Mouse (Mus musculus): ENCODE data around the gene AL732309.1. TPM values are rescaled to one million over a fixed set of nuclear protein-coding genes. Genes with fewer than 3 reads are reported as not detected.

Gene AL732309.1
- polyA plus RNA-seq, 1 experiment from 2014 or later = 4.2 TPM

GRCm38 (mm10) chr2:25243342-25243741, 3.3 kb downstream of the AL732309.1 start:
- H3K9me3 ChIP-seq (ENCODE audit: control insufficient read depth, low read length) = no peaks in the 10 kb centered on the region
- peak overlapping the region; percentile 87 for H3K4me2 ChIP-seq (ENCODE audit: low read length)
- no peak overlapping the region for H3K27ac ChIP-seq (ENCODE audit: low read depth, low read length)
- peak overlapping the region; percentile 68 for H3K4me3 ChIP-seq (ENCODE audit: low read length)
- H3K36me3 ChIP-seq (ENCODE audit: control insufficient read depth, insufficient read depth, low read length) = peaks cover 12% of the 10 kb centered on the region
- H3K27me3 ChIP-seq (replicated peaks; ENCODE audit: control insufficient read depth, insufficient read depth, low read length) = peaks cover 2% of the 10 kb centered on the region; the same call in 1 of the 2 replicates
- peaks cover 25% of the 10 kb centered on the region for H3K4me1 ChIP-seq (ENCODE audit: control insufficient read depth, insufficient read depth, low read depth, low read length)
- peak overlapping the region; percentile 90 for H3K9ac ChIP-seq (ENCODE audit: low read depth, low read length)
- 78% methylated on average over 8 of the region's 8 CpGs for WGBS
- ATAC-seq = no peak

- Histone ChIP-seq H3K4me1 (ENCODE audit: control insufficient read depth, insufficient read depth, low read depth, low read length) (peaks cover 25% of the 10 kb centered on the region), H3K27me3 (replicated peaks; ENCODE audit: control insufficient read depth, insufficient read depth, low read length) (peaks cover 2% of the 10 kb centered on the region; the same call in 1 of the 2 replicates), H3K9ac (ENCODE audit: low read depth, low read length) (peak within 1 kb of the TSS; percentile 90), H3K4me3 (ENCODE audit: low read length) (peak within 1 kb of the TSS; percentile 68), H3K4me2 (ENCODE audit: low read length) (peak within 1 kb of the TSS; percentile 87), H3K36me3 (ENCODE audit: control insufficient read depth, insufficient read depth, low read length) (peaks cover 12% of the 10 kb centered on the region), H3K9me3 (ENCODE audit: control insufficient read depth, low read length) (no peaks in the 10 kb centered on the region), H3K27ac (ENCODE audit: low read depth, low read length) (peak within 1 kb of the TSS; percentile 80)
- WGBS = 0% methylated on average over 46 of the region's 59 CpGs
- peak; percentile 62 for ATAC-seq
Observed at GRCm38 (mm10) chr2:25242101-25242506, 4.6 kb downstream of the AL732309.1 start, which contains the start of the genes Rnf208 and Cysrt1. Rnf208 (plus strand) TSS chr2:25242255. Cysrt1 (minus strand) TSS chr2:25242452.

- 11% methylated on average over 6 of the region's 6 CpGs for WGBS
- H3K27me3 ChIP-seq (replicated peaks; ENCODE audit: control insufficient read depth, insufficient read depth, low read length) = peaks cover 2% of the 10 kb centered on the region; the same call in 1 of the 2 replicates
- ATAC-seq = peak; percentile 25
Observed at GRCm38 (mm10) chr2:25241438-25241775, 5.3 kb downstream of the AL732309.1 start.

GRCm38 (mm10) chr2:25240723-25241437, 5.8 kb downstream of the AL732309.1 start:
- whole genome bisulfite sequencing = 1% methylated on average over 29 of the region's 29 CpGs
- peak overlapping the region; percentile 87 for H3K4me2 ChIP-seq (ENCODE audit: low read length)
- H3K4me1 ChIP-seq (ENCODE audit: control insufficient read depth, insufficient read depth, low read depth, low read length) = peaks cover 25% of the 10 kb centered on the region
- peak overlapping the region; percentile 68 for H3K4me3 ChIP-seq (ENCODE audit: low read length)
- peak overlapping the region; percentile 56 for H3K9ac ChIP-seq (ENCODE audit: low read depth, low read length)
- H3K9me3 ChIP-seq (ENCODE audit: control insufficient read depth, low read length) = no peaks in the 10 kb centered on the region
- peaks cover 10% of the 10 kb centered on the region for H3K36me3 ChIP-seq (ENCODE audit: control insufficient read depth, insufficient read depth, low read length)
- ATAC-seq = peak; percentile 84
- peaks cover 2% of the 10 kb centered on the region; the same call in 1 of the 2 replicates for H3K27me3 ChIP-seq (replicated peaks; ENCODE audit: control insufficient read depth, insufficient read depth, low read length)
- peak overlapping the region; percentile 44 for H3K27ac ChIP-seq (ENCODE audit: low read depth, low read length)

More at GRCm38 (mm10) chr2:25241438-25241775, 5.3 kb downstream of the AL732309.1 start:
- peak overlapping the region; percentile 87 for H3K4me2 ChIP-seq (ENCODE audit: low read length)
- H3K9ac ChIP-seq (ENCODE audit: low read depth, low read length) = peak overlapping the region; percentile 90
- peak overlapping the region; percentile 80; the same call in 1 of the 2 replicates for H3K27ac ChIP-seq (ENCODE audit: low read depth, low read length)
- H3K9me3 ChIP-seq (ENCODE audit: control insufficient read depth, low read length) = no peaks in the 10 kb centered on the region
- peak overlapping the region; percentile 68 for H3K4me3 ChIP-seq (ENCODE audit: low read length)
- peaks cover 10% of the 10 kb centered on the region for H3K36me3 ChIP-seq (ENCODE audit: control insufficient read depth, insufficient read depth, low read length)
- peaks cover 25% of the 10 kb centered on the region for H3K4me1 ChIP-seq (ENCODE audit: control insufficient read depth, insufficient read depth, low read depth, low read length)

- H3K9ac ChIP-seq (ENCODE audit: low read depth, low read length) = peak overlapping the region; percentile 56
- peaks cover 7% of the 10 kb centered on the region for H3K36me3 ChIP-seq (ENCODE audit: control insufficient read depth, insufficient read depth, low read length)
- H3K4me1 ChIP-seq (ENCODE audit: control insufficient read depth, insufficient read depth, low read depth, low read length) = peaks cover 25% of the 10 kb centered on the region
Observed at GRCm38 (mm10) chr2:25240310-25240709, 6.4 kb downstream of the AL732309.1 start.

GRCm38 (mm10) chr2:25239766-25240165, 6.9 kb downstream of the AL732309.1 start:
- H3K4me1 ChIP-seq (ENCODE audit: control insufficient read depth, insufficient read depth, low read depth, low read length) = peaks cover 25% of the 10 kb centered on the region
- no peak overlapping the region for H3K9ac ChIP-seq (ENCODE audit: low read depth, low read length)
- no peak overlapping the region for H3K4me3 ChIP-seq (ENCODE audit: low read length)
- ATAC-seq = no peak
- 88% methylated on average over 3 of the region's 3 CpGs for WGBS
- no peaks in the 10 kb centered on the region for H3K9me3 ChIP-seq (ENCODE audit: control insufficient read depth, low read length)
- peaks cover 2% of the 10 kb centered on the region; the same call in 1 of the 2 replicates for H3K27me3 ChIP-seq (replicated peaks; ENCODE audit: control insufficient read depth, insufficient read depth, low read length)
- peaks cover 5% of the 10 kb centered on the region; the same call in 1 of the 2 replicates for H3K36me3 ChIP-seq (ENCODE audit: control insufficient read depth, insufficient read depth, low read length)
- H3K4me2 ChIP-seq (ENCODE audit: low read length) = no peak overlapping the region
- no peak overlapping the region for H3K27ac ChIP-seq (ENCODE audit: low read depth, low read length)

More at GRCm38 (mm10) chr2:25240310-25240709, 6.4 kb downstream of the AL732309.1 start:
- ATAC-seq = peak; percentile 6
- peak overlapping the region; percentile 44; the same call in 1 of the 2 replicates for H3K27ac ChIP-seq (ENCODE audit: low read depth, low read length)
- peak overlapping the region; percentile 68 for H3K4me3 ChIP-seq (ENCODE audit: low read length)
- H3K4me2 ChIP-seq (ENCODE audit: low read length) = peak overlapping the region; percentile 87
- WGBS = 49% methylated on average over 8 of the region's 8 CpGs
- no peaks in the 10 kb centered on the region for H3K9me3 ChIP-seq (ENCODE audit: control insufficient read depth, low read length)
- H3K27me3 ChIP-seq (replicated peaks; ENCODE audit: control insufficient read depth, insufficient read depth, low read length) = peaks cover 2% of the 10 kb centered on the region; the same call in 1 of the 2 replicates

GRCm38 (mm10) chr2:25238106-25238505, 8.6 kb downstream of the AL732309.1 start:
- H3K36me3 ChIP-seq (ENCODE audit: control insufficient read depth, insufficient read depth, low read length) = no peaks in the 10 kb centered on the region
- H3K4me1 ChIP-seq (ENCODE audit: control insufficient read depth, insufficient read depth, low read depth, low read length) = peaks cover 18% of the 10 kb centered on the region
- peaks cover 2% of the 10 kb centered on the region; the same call in 1 of the 2 replicates for H3K27me3 ChIP-seq (replicated peaks; ENCODE audit: control insufficient read depth, insufficient read depth, low read length)
- H3K9me3 ChIP-seq (ENCODE audit: control insufficient read depth, low read length) = no peaks in the 10 kb centered on the region
- ATAC-seq = no peak
- no peak overlapping the region for H3K9ac ChIP-seq (ENCODE audit: low read depth, low read length)
- H3K4me3 ChIP-seq (ENCODE audit: low read length) = no peak overlapping the region
- H3K27ac ChIP-seq (ENCODE audit: low read depth, low read length) = no peak overlapping the region
- no peak overlapping the region for H3K4me2 ChIP-seq (ENCODE audit: low read length)

GRCm38 (mm10) chr2:25237522-25237921, 9.1 kb downstream of the AL732309.1 start:
- Histone ChIP-seq H3K4me2 (ENCODE audit: low read length) (no peak overlapping the region), H3K36me3 (ENCODE audit: control insufficient read depth, insufficient read depth, low read length) (no peaks in the 10 kb centered on the region), H3K4me3 (ENCODE audit: low read length) (no peak overlapping the region), H3K27me3 (replicated peaks; ENCODE audit: control insufficient read depth, insufficient read depth, low read length) (peaks cover 4% of the 10 kb centered on the region; the same call in 1 of the 2 replicates), H3K9ac (ENCODE audit: low read depth, low read length) (no peak overlapping the region), H3K9me3 (ENCODE audit: control insufficient read depth, low read length) (no peaks in the 10 kb centered on the region), H3K27ac (ENCODE audit: low read depth, low read length) (no peak overlapping the region), H3K4me1 (ENCODE audit: control insufficient read depth, insufficient read depth, low read depth, low read length) (peaks cover 12% of the 10 kb centered on the region)
- no peak for ATAC-seq
- 77% methylated on average over 4 of the region's 4 CpGs for WGBS

GRCm38 (mm10) chr2:25236614-25237013, 10.0 kb downstream of the AL732309.1 start, which contains the start of gene Rnf224:
Rnf224 (minus strand) TSS chr2:25236787.
- H3K27me3 ChIP-seq (replicated peaks; ENCODE audit: control insufficient read depth, insufficient read depth, low read length) = peaks cover 4% of the 10 kb centered on the region; the same call in 1 of the 2 replicates
- H3K27ac ChIP-seq (ENCODE audit: low read depth, low read length) = no peak within 1 kb of the TSS
- H3K4me1 ChIP-seq (ENCODE audit: control insufficient read depth, insufficient read depth, low read depth, low read length) = peaks cover 10% of the 10 kb centered on the region
- no peak within 1 kb of the TSS for H3K4me3 ChIP-seq (ENCODE audit: low read length)
- H3K9me3 ChIP-seq (ENCODE audit: control insufficient read depth, low read length) = no peaks in the 10 kb centered on the region
- WGBS = 37% methylated on average over 8 of the region's 8 CpGs
- H3K36me3 ChIP-seq (ENCODE audit: control insufficient read depth, insufficient read depth, low read length) = no peaks in the 10 kb centered on the region
- ATAC-seq = no peak
- H3K4me2 ChIP-seq (ENCODE audit: low read length) = no peak within 1 kb of the TSS
- no peak within 1 kb of the TSS for H3K9ac ChIP-seq (ENCODE audit: low read depth, low read length)
